Mouse (Mus musculus): ENCODE measurements around the gene Zfp526. TPM values are rescaled to one million over a fixed set of nuclear protein-coding genes. Genes with fewer than 3 reads are reported as not detected.

The Zfp526 gene
- polyA plus RNA-seq (2012; rRNA removed): 7.5 and 7.7 TPM in 2 replicates

GRCm38 (mm10) chr7:25221102-25221883, at the start of gene Zfp526:
Gene Zfp526 (plus strand): TSS chr7:25221425.
- peak; percentile 95 to 98 for DNase-seq (ENCODE audit: extremely low spot score in 1 of 2, low spot score in 1 of 2)

DNA sequence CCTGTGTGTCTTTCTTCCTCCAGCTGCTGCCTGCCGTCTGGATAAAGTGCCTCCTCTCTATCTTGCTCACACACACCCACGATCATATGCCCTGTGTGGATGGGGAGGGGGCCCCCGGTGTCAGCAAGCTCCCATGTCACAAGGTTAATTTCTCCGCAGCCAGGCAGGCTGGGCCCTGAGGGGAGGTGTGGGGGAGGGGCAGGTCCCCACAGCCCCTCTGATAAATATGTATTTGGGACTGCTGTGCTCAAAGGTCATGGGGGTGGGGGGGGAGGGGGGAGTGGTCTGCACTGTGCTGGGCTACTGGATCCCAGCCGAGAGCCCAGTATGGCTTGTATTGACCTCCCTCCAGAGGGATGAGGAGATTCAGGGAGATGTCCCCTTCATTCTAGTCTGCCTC, 48.6 kb upstream of the Zfp526 start:
- DNase-seq (ENCODE audit: extremely low spot score in 1 of 2, low spot score in 1 of 2): no peak

GRCm38 (mm10) chr7:25174343-25174742, 46.9 kb upstream of the Zfp526 start:
- no peak for DNase-seq (ENCODE audit: extremely low spot score in 1 of 2, low spot score in 1 of 2)

DNA sequence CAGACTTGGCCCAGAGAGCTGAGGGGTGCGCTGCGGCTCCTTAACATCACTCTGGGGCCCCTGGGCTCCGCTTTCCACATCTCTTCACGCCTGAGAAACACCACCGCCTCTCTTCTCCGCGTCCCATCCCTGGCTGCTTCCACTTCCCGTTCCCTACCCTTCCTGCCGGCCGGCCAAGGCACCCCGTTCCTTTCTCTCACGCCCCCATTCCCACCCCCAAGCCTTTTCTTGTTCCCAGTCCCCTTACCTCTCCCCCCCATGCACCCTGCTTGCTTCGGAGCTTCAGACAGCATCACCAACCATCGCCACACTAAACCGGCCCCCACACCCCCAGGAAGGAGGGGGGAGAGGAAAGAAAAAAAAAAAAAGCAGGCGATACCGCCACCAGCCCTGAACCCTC, 42.9 kb upstream of the Zfp526 start:
- DNase-seq (ENCODE audit: extremely low spot score in 1 of 2, low spot score in 1 of 2): peak in 1 of 2 experiments; percentile 48

- peak in 1 of 2 experiments; percentile 56 for DNase-seq (ENCODE audit: extremely low spot score in 1 of 2, low spot score in 1 of 2)
Measured at GRCm38 (mm10) chr7:25178787-25179605, 42.2 kb upstream of the Zfp526 start.

DNA sequence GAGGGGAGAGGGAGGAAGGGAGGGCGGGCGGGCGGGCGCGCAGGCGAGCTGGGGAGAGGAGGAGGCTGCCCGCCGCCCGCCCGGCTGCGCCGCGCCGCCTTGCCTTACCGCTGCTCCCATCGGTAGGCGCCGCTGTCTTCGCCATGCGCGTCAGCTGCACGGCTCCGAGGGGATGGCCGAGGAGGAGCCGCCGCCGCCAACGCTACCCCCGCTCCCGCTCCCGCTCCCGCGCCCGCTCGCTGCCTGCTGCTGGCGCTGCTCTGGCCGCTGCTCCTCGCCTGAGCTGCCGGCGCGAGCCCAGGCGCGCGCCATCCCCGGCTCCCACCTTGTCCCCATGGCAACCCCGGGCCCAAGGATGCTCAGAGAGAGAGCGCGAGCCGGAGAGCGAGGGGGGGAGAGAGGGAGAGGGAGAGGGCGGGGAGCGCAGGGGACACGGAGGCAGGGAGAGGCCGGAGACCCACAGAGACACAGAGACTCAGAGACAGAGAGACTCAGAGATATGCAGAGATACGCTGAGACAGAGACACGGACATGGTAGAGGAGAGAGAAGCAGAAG, 41.5 kb upstream of the Zfp526 start, which contains the start of gene Pou2f2:
Pou2f2 (minus strand) TSS at position 121 of the 556 bp plus-strand sequence.
- DNase-seq (ENCODE audit: extremely low spot score in 1 of 2, low spot score in 1 of 2): peak; percentile 53 to 83

DNA sequence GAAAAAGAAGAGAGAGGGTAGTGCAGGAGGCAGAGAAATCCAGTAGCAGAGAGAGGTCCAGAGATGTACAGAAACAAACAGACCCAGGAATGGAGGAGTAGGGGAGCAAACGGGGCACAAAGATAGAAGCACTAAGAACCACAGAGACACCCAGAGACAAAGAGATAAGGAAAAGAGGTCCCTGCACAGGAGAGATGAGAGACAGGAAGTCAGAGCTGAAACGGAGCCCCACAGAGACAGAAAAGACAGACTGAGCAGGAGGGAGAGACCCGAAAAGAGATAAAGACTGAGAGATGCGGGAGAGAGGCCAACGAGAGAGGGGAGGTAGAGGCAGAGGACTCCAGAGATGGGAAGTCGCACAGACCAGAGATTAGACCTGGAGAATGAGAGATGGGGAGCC, 40.7 kb upstream of the Zfp526 start:
- DNase-seq (ENCODE audit: extremely low spot score in 1 of 2, low spot score in 1 of 2): no peak

DNA sequence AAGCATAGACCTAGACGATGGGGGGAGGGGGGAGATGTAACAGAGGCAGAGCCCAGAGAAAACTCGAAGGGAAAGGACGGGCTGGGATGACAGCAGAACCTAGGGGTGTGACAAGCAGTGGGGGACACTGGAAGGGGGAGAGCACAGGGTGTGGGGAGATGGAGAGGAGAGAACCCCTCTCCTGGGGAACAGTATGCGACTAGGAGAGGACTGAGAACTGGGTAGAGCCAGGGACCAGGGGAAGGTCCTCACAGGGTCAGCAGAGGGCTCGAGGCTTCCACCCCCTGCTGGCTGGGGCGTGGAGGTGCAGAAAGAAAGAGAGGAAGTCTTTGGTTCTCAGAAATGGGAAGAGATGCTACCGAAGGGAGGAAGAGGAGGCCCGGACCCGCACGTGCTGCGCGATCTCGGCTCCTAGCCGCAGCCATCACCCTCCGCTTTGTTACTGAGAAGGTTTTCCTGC, 39.9 kb upstream of the Zfp526 start:
- DNase-seq (ENCODE audit: extremely low spot score in 1 of 2, low spot score in 1 of 2): peak in 1 of 2 experiments; percentile 34

DNA sequence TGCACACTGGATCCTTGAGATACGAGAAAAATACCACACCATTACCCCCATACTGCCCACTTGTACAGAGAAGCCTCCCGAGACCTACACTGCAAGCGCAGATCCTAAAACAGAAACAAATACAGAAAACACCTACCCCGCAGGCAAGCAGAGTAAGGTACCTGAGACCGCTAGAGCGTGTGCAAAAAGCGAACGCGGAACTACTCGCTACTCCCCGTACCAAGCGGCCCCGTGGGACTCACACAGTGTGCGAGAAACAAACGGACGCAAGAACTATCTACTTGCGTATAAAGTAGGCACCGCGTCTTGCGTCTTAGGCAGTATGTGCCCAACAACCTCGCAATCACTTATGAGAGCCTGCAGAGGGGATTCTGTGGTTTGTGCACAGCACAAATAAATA, 39.4 kb upstream of the Zfp526 start:
- no peak for DNase-seq (ENCODE audit: extremely low spot score in 1 of 2, low spot score in 1 of 2)

GRCm38 (mm10) chr7:25184091-25184490, 37.1 kb upstream of the Zfp526 start:
- DNase-seq (ENCODE audit: extremely low spot score in 1 of 2, low spot score in 1 of 2): no peak

DNA sequence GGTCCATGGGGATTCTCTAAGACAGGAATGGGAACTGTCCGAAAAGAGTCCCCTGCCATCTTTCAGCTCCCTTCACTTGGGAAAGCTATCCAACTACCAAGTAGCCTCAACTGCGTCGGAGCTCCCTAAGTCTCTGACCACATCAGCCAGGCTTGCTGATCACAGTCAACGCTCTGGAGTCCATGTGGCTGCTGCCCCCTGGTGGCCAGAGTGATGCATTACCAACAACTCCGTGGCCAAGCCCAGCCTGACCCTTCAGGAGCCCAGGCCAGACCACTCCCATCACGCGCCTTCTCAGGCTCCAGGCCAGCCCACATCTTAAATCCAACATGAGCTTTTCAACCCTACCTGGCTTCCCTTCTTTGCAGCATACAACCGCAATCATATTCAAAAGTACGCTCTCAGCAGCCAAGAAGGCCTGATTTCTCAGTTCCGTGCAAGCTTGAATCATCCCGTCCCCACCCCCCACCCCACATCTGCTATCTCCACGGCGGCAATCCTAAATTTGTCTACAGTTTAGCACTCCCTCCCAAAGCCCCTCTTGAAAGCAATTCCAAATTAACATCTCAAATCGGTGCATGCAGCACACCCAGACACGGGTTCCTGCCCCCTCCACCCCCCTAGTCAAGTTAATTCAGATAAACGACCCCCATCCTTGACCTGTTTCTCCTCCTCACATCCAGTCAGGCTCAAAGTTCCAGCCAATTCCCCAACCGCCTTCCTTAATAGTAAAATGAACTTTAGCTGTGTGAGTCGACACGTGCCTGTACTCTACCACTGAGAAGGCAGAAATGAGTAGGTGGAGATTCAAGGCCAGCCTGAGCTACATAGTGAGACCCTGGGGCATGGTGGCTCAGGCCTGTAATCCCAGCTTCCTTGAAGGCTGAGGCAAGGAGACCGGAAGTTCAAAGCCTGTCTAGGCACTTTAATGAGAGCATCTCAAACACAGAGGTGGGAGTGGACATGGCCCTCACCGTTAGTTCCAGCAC, 33.3 kb upstream of the Zfp526 start:
- peak; percentile 53 to 92 for DNase-seq (ENCODE audit: extremely low spot score in 1 of 2, low spot score in 1 of 2)

GRCm38 (mm10) chr7:25190806-25191205, 30.4 kb upstream of the Zfp526 start:
- no peak for DNase-seq (ENCODE audit: extremely low spot score in 1 of 2, low spot score in 1 of 2)

DNA sequence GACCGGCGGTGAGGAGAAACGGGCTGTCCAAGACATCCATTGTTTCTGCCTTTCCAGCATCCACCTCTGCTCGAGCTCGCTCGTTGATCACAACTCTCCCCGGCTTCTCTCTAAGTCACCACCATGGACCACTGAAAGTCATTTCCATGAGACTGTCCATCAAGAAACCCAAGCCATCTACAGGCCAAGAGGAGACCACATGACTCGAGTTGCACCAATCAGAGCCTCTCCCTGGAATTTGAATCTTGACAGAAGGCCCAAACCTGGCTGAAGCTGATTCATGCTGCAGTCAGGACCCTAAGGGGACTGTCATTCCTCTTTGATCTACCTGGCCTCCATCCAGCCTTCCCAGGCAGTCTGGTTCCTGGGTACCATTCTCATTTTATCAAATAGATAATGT, 29.1 kb upstream of the Zfp526 start:
- DNase-seq (ENCODE audit: extremely low spot score in 1 of 2, low spot score in 1 of 2): no peak

- DNase-seq (ENCODE audit: extremely low spot score in 1 of 2, low spot score in 1 of 2): no peak
Measured at GRCm38 (mm10) chr7:25195148-25195547, 26.1 kb upstream of the Zfp526 start.

GRCm38 (mm10) chr7:25196107-25196506, 25.1 kb upstream of the Zfp526 start:
- no peak for DNase-seq (ENCODE audit: extremely low spot score in 1 of 2, low spot score in 1 of 2)

- DNase-seq (ENCODE audit: extremely low spot score in 1 of 2, low spot score in 1 of 2): no peak
Measured at GRCm38 (mm10) chr7:25197384-25198018, 23.7 kb upstream of the Zfp526 start.

DNA sequence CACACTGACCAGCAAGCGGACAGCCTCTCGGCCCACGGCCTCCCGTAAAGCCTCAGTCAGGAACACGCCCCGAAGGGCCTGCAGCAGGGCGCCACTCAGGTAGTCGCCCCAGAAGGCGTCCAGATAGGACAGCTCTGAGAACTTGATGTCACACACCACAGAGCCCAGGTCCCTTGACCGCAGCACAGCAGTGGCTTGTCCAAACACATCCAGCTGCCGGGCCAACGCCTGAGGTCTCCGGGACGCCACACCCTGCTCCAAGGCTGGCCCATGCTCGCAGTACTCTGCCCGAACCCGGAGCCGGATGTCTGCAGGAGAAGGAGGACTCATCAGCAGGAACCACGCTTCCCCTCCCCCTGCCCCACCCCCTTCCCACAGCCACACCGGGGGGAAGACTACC, 17.6 kb upstream of the Zfp526 start:
- no peak for DNase-seq (ENCODE audit: extremely low spot score in 1 of 2, low spot score in 1 of 2)

DNA sequence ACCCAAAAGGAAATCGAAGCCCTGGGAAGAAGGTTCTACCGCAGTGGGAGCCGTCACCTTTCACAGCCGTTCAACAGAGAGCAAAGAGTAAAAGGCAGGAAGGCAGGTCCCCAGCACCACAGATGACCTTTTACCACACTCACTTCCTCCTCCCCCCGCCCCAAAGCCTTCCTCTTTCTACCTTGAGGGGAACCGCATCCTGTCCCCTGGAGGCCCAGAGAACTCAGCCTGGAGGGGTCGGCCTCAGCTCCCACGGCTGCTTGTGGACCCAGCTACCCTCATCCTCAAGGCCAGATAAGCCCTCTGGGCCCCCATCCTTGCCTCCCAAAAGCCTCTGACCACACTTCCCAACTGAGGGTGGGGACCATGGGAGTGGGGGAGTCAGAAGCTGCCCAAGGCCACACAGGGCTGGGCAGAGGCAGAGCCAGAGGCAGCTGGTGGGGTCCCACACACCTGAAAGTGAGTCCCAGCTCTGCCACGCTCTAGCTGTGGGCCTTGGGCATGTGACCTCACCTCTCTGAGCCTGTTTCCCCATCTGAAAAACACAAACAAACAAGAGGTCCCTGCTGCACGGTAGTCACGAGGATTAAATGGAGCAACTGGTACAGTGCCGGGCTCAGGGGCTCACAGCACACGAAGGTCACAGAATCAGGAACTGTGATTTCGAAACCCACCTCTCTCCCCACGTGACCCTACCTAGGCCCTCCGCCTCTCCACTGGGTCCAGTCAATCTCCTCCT, 15.7 kb upstream of the Zfp526 start:
- DNase-seq (ENCODE audit: extremely low spot score in 1 of 2, low spot score in 1 of 2): no peak
